Mouse (Mus musculus): ENCODE data around the gene Zpr1. TPM values are rescaled to one million over a fixed set of nuclear protein-coding genes. Genes with fewer than 3 reads are reported as not detected.
A peak's percentile ranks its signal among the peaks of the same experiment; 100 is the strongest.

The Zpr1 gene
- total RNA-seq (2014; rRNA removed; ENCODE audit: low replicate concordance), result 19.3 and 22.2 TPM in 2 replicates
- polyA plus RNA-seq (2015; fragmentation: Nextera tagmentation; extraction: Ambion mirVana), result 23.6 and 25.6 TPM in 2 replicates

GRCm38 (mm10) chr9:46272677-46273454, at the start of gene Zpr1:
Gene Zpr1 (plus strand): TSS chr9:46273064.
- Histone ChIP-seq H3K4me2 (ENCODE audit: low read depth, low read length) (peak within 1 kb of the TSS; percentile 95), H3K36me3 (replicated peaks; ENCODE audit: control insufficient read depth, insufficient read depth, low read length) (peaks cover 37% of the 10 kb centered on the region), H3K9me3 (replicated peaks; ENCODE audit: control insufficient read depth, low read length) (no peaks in the 10 kb centered on the region), H3K27ac (ENCODE audit: low read depth) (peak within 1 kb of the TSS; percentile 78), H3K27me3 (ENCODE audit: control insufficient read depth, insufficient read depth, low read length) (peaks cover 7% of the 10 kb centered on the region), H3K4me1 (ENCODE audit: control insufficient read depth, insufficient read depth) (peaks cover 7% of the 10 kb centered on the region; the same call in 1 of the 2 replicates), H3K4me3 (ENCODE audit: low read depth, low read length) (peak within 1 kb of the TSS; percentile 87), H3K9ac (replicated peaks; ENCODE audit: low read depth, low read length) (peak within 1 kb of the TSS; percentile 60)
- 6% methylated on average over 45 of the region's 45 CpGs for WGBS
- DNase-seq (ENCODE audit: low spot score) (peak; percentile 94), ATAC-seq (ENCODE audit: insufficient read depth, low read depth) (peak; percentile 97)
- TF ChIP-seq EP300 (IDR thresholded peaks at IDR 0.05; ENCODE audit: low read depth) (no peak; the same call in 1 of the 2 replicates), CTCF (IDR thresholded peaks at IDR 0.05; ENCODE audit: low read depth) (peak; percentile 20; the same call in 1 of the 2 replicates)

- Histone ChIP-seq H3K4me3 (ENCODE audit: low read depth, low read length) (no peak overlapping the region), H3K27ac (ENCODE audit: low read depth) (no peak overlapping the region), H3K4me2 (ENCODE audit: low read depth, low read length) (no peak overlapping the region), H3K4me1 (ENCODE audit: control insufficient read depth, insufficient read depth) (no peaks in the 10 kb centered on the region), H3K36me3 (replicated peaks; ENCODE audit: control insufficient read depth, insufficient read depth, low read length) (peaks cover 45% of the 10 kb centered on the region), H3K9me3 (replicated peaks; ENCODE audit: control insufficient read depth, low read length) (no peaks in the 10 kb centered on the region), H3K27me3 (ENCODE audit: control insufficient read depth, insufficient read depth, low read length) (no peaks in the 10 kb centered on the region), H3K9ac (replicated peaks; ENCODE audit: low read depth, low read length) (no peak overlapping the region)
- TF ChIP-seq CTCF (IDR thresholded peaks at IDR 0.05; ENCODE audit: low read depth) (no peak), EP300 (IDR thresholded peaks at IDR 0.05; ENCODE audit: low read depth) (no peak)
- ATAC-seq (ENCODE audit: insufficient read depth, low read depth) (peak; percentile 22; the same call in 1 of the 2 replicates), DNase-seq (ENCODE audit: low spot score) (no peak)
- 74% methylated on average over 6 of the region's 6 CpGs for WGBS
Measured at GRCm38 (mm10) chr9:46223090-46223489, 49.8 kb upstream of the Zpr1 start.

GRCm38 (mm10) chr9:46224101-46224500, 48.8 kb upstream of the Zpr1 start:
- Histone ChIP-seq H3K4me3 (ENCODE audit: low read depth, low read length) (no peak overlapping the region), H3K9ac (replicated peaks; ENCODE audit: low read depth, low read length) (no peak overlapping the region), H3K27me3 (ENCODE audit: control insufficient read depth, insufficient read depth, low read length) (no peaks in the 10 kb centered on the region), H3K9me3 (replicated peaks; ENCODE audit: control insufficient read depth, low read length) (no peaks in the 10 kb centered on the region), H3K27ac (ENCODE audit: low read depth) (no peak overlapping the region), H3K4me2 (ENCODE audit: low read depth, low read length) (no peak overlapping the region), H3K36me3 (replicated peaks; ENCODE audit: control insufficient read depth, insufficient read depth, low read length) (peaks cover 44% of the 10 kb centered on the region), H3K4me1 (ENCODE audit: control insufficient read depth, insufficient read depth) (no peaks in the 10 kb centered on the region)
- ATAC-seq (ENCODE audit: insufficient read depth, low read depth) (no peak), DNase-seq (ENCODE audit: low spot score) (no peak)
- no peak for TF ChIP-seq CTCF (IDR thresholded peaks at IDR 0.05; ENCODE audit: low read depth)
- TF ChIP-seq EP300 (IDR thresholded peaks at IDR 0.05; ENCODE audit: low read depth), result no peak
- WGBS, result 68% methylated on average over 3 of the region's 3 CpGs

GRCm38 (mm10) chr9:46224945-46225660, 47.8 kb upstream of the Zpr1 start:
- no peak for ATAC-seq (ENCODE audit: insufficient read depth, low read depth)

GRCm38 (mm10) chr9:46227064-46227614, 45.7 kb upstream of the Zpr1 start:
- H3K4me1 ChIP-seq (ENCODE audit: control insufficient read depth, insufficient read depth), result peaks cover 8% of the 10 kb centered on the region
- no peak for DNase-seq (ENCODE audit: low spot score)
- H3K9ac ChIP-seq (replicated peaks; ENCODE audit: low read depth, low read length), result no peak overlapping the region
- no peak overlapping the region for H3K4me2 ChIP-seq (ENCODE audit: low read depth, low read length)
- H3K27me3 ChIP-seq (ENCODE audit: control insufficient read depth, insufficient read depth, low read length), result peaks cover 14% of the 10 kb centered on the region; the same call in 1 of the 2 replicates
- TF ChIP-seq CTCF (IDR thresholded peaks at IDR 0.05; ENCODE audit: low read depth), result no peak
- TF ChIP-seq EP300 (IDR thresholded peaks at IDR 0.05; ENCODE audit: low read depth), result no peak
- WGBS, result 51% methylated on average over 3 of the region's 3 CpGs
- H3K9me3 ChIP-seq (replicated peaks; ENCODE audit: control insufficient read depth, low read length), result no peaks in the 10 kb centered on the region
- H3K36me3 ChIP-seq (replicated peaks; ENCODE audit: control insufficient read depth, insufficient read depth, low read length), result peaks cover 14% of the 10 kb centered on the region
- ATAC-seq (ENCODE audit: insufficient read depth, low read depth), result no peak
- no peak overlapping the region for H3K27ac ChIP-seq (ENCODE audit: low read depth)
- no peak overlapping the region for H3K4me3 ChIP-seq (ENCODE audit: low read depth, low read length)

More at GRCm38 (mm10) chr9:46224945-46225660, 47.8 kb upstream of the Zpr1 start:
- Histone ChIP-seq H3K4me3 (ENCODE audit: low read depth, low read length) (no peak overlapping the region), H3K27ac (ENCODE audit: low read depth) (no peak overlapping the region), H3K9me3 (replicated peaks; ENCODE audit: control insufficient read depth, low read length) (no peaks in the 10 kb centered on the region), H3K9ac (replicated peaks; ENCODE audit: low read depth, low read length) (no peak overlapping the region), H3K4me1 (ENCODE audit: control insufficient read depth, insufficient read depth) (peaks cover 1% of the 10 kb centered on the region), H3K4me2 (ENCODE audit: low read depth, low read length) (no peak overlapping the region), H3K36me3 (replicated peaks; ENCODE audit: control insufficient read depth, insufficient read depth, low read length) (peaks cover 34% of the 10 kb centered on the region), H3K27me3 (ENCODE audit: control insufficient read depth, insufficient read depth, low read length) (no peaks in the 10 kb centered on the region)
- DNase-seq (ENCODE audit: low spot score), result no peak
- 59% methylated on average over 5 of the region's 5 CpGs for WGBS
- TF ChIP-seq EP300 (IDR thresholded peaks at IDR 0.05; ENCODE audit: low read depth) (no peak), CTCF (IDR thresholded peaks at IDR 0.05; ENCODE audit: low read depth) (no peak)
